Mouse (Mus musculus): ENCODE results near the gene Fam89b. TPM values are rescaled to one million over a fixed set of nuclear protein-coding genes. Genes with fewer than 3 reads are reported as not detected.

Fam89b gene
- polyA plus RNA-seq, 1 experiment from 2014 or later: 152 TPM

DNA sequence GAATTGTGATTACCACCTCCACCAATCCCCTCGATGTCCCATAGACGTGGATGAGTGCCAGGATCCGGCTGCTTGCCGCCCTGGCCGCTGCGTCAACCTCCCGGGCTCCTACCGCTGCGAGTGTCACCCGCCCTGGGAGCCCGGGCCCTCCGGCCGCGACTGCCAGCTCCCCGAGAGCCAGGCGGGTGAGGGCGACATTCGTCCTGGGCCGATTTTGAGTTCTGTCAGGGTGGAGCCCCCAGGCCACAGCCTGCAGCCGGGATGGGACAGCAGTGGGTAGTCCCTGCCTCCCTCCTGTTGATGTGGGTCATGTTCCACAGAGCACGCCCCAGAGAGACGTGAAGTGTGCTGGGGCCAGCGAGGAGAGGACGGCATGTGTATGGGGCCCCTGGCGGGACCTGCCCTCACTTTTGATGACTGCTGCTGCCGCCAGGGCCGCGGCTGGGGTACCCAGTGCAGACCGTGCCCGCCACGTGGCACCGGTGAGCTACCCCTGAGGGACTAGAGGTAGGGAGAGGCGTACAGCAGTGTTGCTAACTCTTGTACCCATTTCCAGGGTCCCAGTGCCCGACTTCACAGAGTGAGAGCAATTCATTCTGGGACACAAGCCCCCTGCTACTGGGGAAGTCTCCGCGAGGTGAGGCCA lies 27.7 kb upstream of the Fam89b start:
- ATAC-seq (ENCODE audit: insufficient number of reproducible peaks, low FRiP score, low TSS enrichment, low read depth): no peak
- no peaks in the 10 kb centered on the region for H3K9me3 ChIP-seq (ENCODE audit: control insufficient read depth, low read length)
- H3K27me3 ChIP-seq (ENCODE audit: control insufficient read depth, insufficient read depth, low read length): peaks cover 32% of the 10 kb centered on the region
- H3K9ac ChIP-seq (ENCODE audit: low read length): peak overlapping the region; percentile 55; the same call in 1 of the 2 replicates
- no peak overlapping the region for H3K27ac ChIP-seq (replicated peaks; ENCODE audit: low read depth, low read length)
- peaks cover 23% of the 10 kb centered on the region for H3K36me3 ChIP-seq (ENCODE audit: control insufficient read depth, insufficient read depth, low read length)
- peak overlapping the region; percentile 17 for H3K4me3 ChIP-seq (ENCODE audit: low read depth, low read length)
- peaks cover 11% of the 10 kb centered on the region for H3K4me1 ChIP-seq (ENCODE audit: control insufficient read depth, insufficient read depth, low read length)
- peak overlapping the region; percentile 48 for H3K4me2 ChIP-seq (ENCODE audit: low read depth, severe bottlenecking)
- peak; percentile 36 for DNase-seq (ENCODE audit: low spot score)
- 10% methylated on average over 36 of the region's 36 CpGs for WGBS

- H3K27me3 ChIP-seq (ENCODE audit: control insufficient read depth, insufficient read depth, low read length): peaks cover 36% of the 10 kb centered on the region
- ATAC-seq (ENCODE audit: insufficient number of reproducible peaks, low FRiP score, low TSS enrichment, low read depth) (no peak), DNase-seq (ENCODE audit: low spot score) (peak; percentile 32)
- H3K4me3 ChIP-seq (ENCODE audit: low read depth, low read length): peak overlapping the region; percentile 17
- H3K27ac ChIP-seq (replicated peaks; ENCODE audit: low read depth, low read length): no peak overlapping the region
- peaks cover 14% of the 10 kb centered on the region for H3K4me1 ChIP-seq (ENCODE audit: control insufficient read depth, insufficient read depth, low read length)
- no peaks in the 10 kb centered on the region for H3K9me3 ChIP-seq (ENCODE audit: control insufficient read depth, low read length)
- H3K36me3 ChIP-seq (ENCODE audit: control insufficient read depth, insufficient read depth, low read length): peaks cover 23% of the 10 kb centered on the region
- peak overlapping the region; percentile 28; the same call in 1 of the 2 replicates for H3K9ac ChIP-seq (ENCODE audit: low read length)
- WGBS: 6% methylated on average over 27 of the region's 29 CpGs
- peak overlapping the region; percentile 48 for H3K4me2 ChIP-seq (ENCODE audit: low read depth, severe bottlenecking)
Measured at GRCm38 (mm10) chr19:5756321-5756985, 27.0 kb upstream of the Fam89b start.

DNA sequence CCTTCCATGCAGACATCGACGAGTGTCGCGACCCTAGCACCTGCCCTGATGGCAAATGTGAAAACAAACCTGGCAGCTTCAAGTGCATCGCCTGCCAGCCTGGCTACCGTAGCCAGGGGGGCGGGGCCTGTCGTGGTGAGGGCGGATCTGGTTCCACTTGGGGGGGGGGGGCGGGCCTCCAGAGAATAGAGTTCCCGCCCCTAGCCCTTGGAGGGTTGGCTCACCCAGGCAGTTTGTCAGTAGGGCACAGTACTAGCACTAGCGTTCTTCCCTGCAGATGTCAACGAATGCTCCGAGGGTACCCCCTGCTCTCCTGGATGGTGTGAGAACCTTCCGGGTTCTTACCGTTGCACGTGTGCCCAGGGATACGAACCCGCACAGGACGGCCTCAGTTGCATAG lies 22.3 kb upstream of the Fam89b start:
- H3K4me1 ChIP-seq (ENCODE audit: control insufficient read depth, insufficient read depth, low read length): peaks cover 16% of the 10 kb centered on the region
- no peaks in the 10 kb centered on the region for H3K36me3 ChIP-seq (ENCODE audit: control insufficient read depth, insufficient read depth, low read length)
- peaks cover 29% of the 10 kb centered on the region for H3K27me3 ChIP-seq (ENCODE audit: control insufficient read depth, insufficient read depth, low read length)
- H3K27ac ChIP-seq (replicated peaks; ENCODE audit: low read depth, low read length): no peak overlapping the region
- H3K9ac ChIP-seq (ENCODE audit: low read length): no peak overlapping the region
- WGBS: 6% methylated on average over 20 of the region's 20 CpGs
- H3K9me3 ChIP-seq (ENCODE audit: control insufficient read depth, low read length): no peaks in the 10 kb centered on the region
- peak overlapping the region; percentile 26; the same call in 1 of the 2 replicates for H3K4me2 ChIP-seq (ENCODE audit: low read depth, severe bottlenecking)
- peak; percentile 50 for DNase-seq (ENCODE audit: low spot score)
- no peak for ATAC-seq (ENCODE audit: insufficient number of reproducible peaks, low FRiP score, low TSS enrichment, low read depth)
- H3K4me3 ChIP-seq (ENCODE audit: low read depth, low read length): no peak overlapping the region

DNA sequence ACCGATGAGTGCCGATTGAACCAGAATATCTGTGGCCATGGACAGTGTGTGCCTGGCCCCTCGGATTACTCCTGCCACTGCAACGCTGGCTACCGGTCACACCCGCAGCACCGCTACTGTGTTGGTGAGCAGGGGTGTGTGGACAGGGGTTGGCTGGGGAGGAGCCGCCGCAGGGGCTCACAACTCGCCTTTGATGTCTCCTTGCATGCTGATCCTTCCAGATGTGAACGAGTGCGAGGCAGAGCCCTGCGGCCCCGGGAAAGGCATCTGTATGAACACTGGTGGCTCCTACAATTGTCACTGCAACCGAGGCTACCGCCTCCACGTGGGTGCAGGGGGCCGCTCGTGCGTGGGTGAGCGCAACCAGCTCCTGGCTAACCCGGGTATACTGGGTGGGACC lies 21.5 kb upstream of the Fam89b start:
- Histone ChIP-seq H3K4me1 (ENCODE audit: control insufficient read depth, insufficient read depth, low read length) (peaks cover 15% of the 10 kb centered on the region), H3K9me3 (ENCODE audit: control insufficient read depth, low read length) (no peaks in the 10 kb centered on the region), H3K27ac (replicated peaks; ENCODE audit: low read depth, low read length) (no peak overlapping the region), H3K4me3 (ENCODE audit: low read depth, low read length) (no peak overlapping the region; the same call in 1 of the 2 replicates), H3K9ac (ENCODE audit: low read length) (no peak overlapping the region), H3K36me3 (ENCODE audit: control insufficient read depth, insufficient read depth, low read length) (no peaks in the 10 kb centered on the region), H3K27me3 (ENCODE audit: control insufficient read depth, insufficient read depth, low read length) (peaks cover 26% of the 10 kb centered on the region), H3K4me2 (ENCODE audit: low read depth, severe bottlenecking) (peak overlapping the region; percentile 26; the same call in 1 of the 2 replicates)
- no peak for ATAC-seq (ENCODE audit: insufficient number of reproducible peaks, low FRiP score, low TSS enrichment, low read depth)
- peak; percentile 56 for DNase-seq (ENCODE audit: low spot score)
- 5% methylated on average over 22 of the region's 22 CpGs for WGBS

DNA sequence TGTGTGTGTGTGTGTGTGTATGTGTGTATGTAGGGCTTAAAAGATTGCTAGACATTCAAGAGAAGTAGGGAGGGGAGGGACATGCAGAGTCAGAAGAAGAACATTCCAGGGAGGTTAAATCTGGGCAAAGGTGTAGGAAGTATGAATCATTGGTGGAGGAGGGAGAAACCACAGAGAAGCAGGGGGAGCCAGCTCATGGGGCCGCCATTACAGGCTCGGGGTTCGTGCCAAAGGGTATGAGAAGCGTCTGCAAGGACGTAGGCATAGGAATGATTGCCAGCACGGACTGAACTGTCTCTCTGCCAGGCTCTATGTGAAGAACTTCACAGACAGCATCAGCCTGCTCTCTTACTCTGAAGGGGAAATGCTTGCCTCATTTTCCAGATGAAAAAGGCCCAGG lies 20.0 kb upstream of the Fam89b start:
- Histone ChIP-seq H3K36me3 (ENCODE audit: control insufficient read depth, insufficient read depth, low read length) (peaks cover 2% of the 10 kb centered on the region; the same call in 1 of the 2 replicates), H3K27me3 (ENCODE audit: control insufficient read depth, insufficient read depth, low read length) (peaks cover 34% of the 10 kb centered on the region), H3K9ac (ENCODE audit: low read length) (no peak overlapping the region), H3K4me2 (ENCODE audit: low read depth, severe bottlenecking) (no peak overlapping the region), H3K4me1 (ENCODE audit: control insufficient read depth, insufficient read depth, low read length) (peaks cover 23% of the 10 kb centered on the region), H3K27ac (replicated peaks; ENCODE audit: low read depth, low read length) (no peak overlapping the region), H3K4me3 (ENCODE audit: low read depth, low read length) (no peak overlapping the region), H3K9me3 (ENCODE audit: control insufficient read depth, low read length) (no peaks in the 10 kb centered on the region)
- 86% methylated on average over 6 of the region's 6 CpGs for WGBS
- DNase-seq (ENCODE audit: low spot score) (no peak), ATAC-seq (ENCODE audit: insufficient number of reproducible peaks, low FRiP score, low TSS enrichment, low read depth) (no peak)

- Histone ChIP-seq H3K4me3 (ENCODE audit: low read depth, low read length) (no peak overlapping the region), H3K27ac (replicated peaks; ENCODE audit: low read depth, low read length) (no peak overlapping the region)
Measured at GRCm38 (mm10) chr19:5746907-5747363, 17.5 kb upstream of the Fam89b start.

GRCm38 (mm10) chr19:5745756-5746710 lies 16.6 kb upstream of the Fam89b start:
- Histone ChIP-seq H3K4me1 (ENCODE audit: control insufficient read depth, insufficient read depth, low read length) (peaks cover 28% of the 10 kb centered on the region), H3K27ac (replicated peaks; ENCODE audit: low read depth, low read length) (no peak overlapping the region), H3K9me3 (ENCODE audit: control insufficient read depth, low read length) (no peaks in the 10 kb centered on the region), H3K4me2 (ENCODE audit: low read depth, severe bottlenecking) (peak overlapping the region; percentile 61), H3K9ac (ENCODE audit: low read length) (peak overlapping the region; percentile 53; the same call in 1 of the 2 replicates), H3K27me3 (ENCODE audit: control insufficient read depth, insufficient read depth, low read length) (peaks cover 29% of the 10 kb centered on the region), H3K36me3 (ENCODE audit: control insufficient read depth, insufficient read depth, low read length) (peaks cover 2% of the 10 kb centered on the region; the same call in 1 of the 2 replicates), H3K4me3 (ENCODE audit: low read depth, low read length) (peak overlapping the region; percentile 26)
- WGBS: 5% methylated on average over 36 of the region's 36 CpGs
- ATAC-seq (ENCODE audit: insufficient number of reproducible peaks, low FRiP score, low TSS enrichment, low read depth) (no peak), DNase-seq (ENCODE audit: low spot score) (peak; percentile 42)

More at GRCm38 (mm10) chr19:5746907-5747363, 17.5 kb upstream of the Fam89b start:
- H3K9me3 ChIP-seq (ENCODE audit: control insufficient read depth, low read length): no peaks in the 10 kb centered on the region
- DNase-seq (ENCODE audit: low spot score) (no peak), ATAC-seq (ENCODE audit: insufficient number of reproducible peaks, low FRiP score, low TSS enrichment, low read depth) (no peak)
- H3K4me2 ChIP-seq (ENCODE audit: low read depth, severe bottlenecking): no peak overlapping the region
- no peak overlapping the region for H3K9ac ChIP-seq (ENCODE audit: low read length)
- peaks cover 2% of the 10 kb centered on the region; the same call in 1 of the 2 replicates for H3K36me3 ChIP-seq (ENCODE audit: control insufficient read depth, insufficient read depth, low read length)
- peaks cover 29% of the 10 kb centered on the region for H3K4me1 ChIP-seq (ENCODE audit: control insufficient read depth, insufficient read depth, low read length)
- WGBS: 40% methylated on average over 12 of the region's 12 CpGs
- peaks cover 35% of the 10 kb centered on the region for H3K27me3 ChIP-seq (ENCODE audit: control insufficient read depth, insufficient read depth, low read length)

DNA sequence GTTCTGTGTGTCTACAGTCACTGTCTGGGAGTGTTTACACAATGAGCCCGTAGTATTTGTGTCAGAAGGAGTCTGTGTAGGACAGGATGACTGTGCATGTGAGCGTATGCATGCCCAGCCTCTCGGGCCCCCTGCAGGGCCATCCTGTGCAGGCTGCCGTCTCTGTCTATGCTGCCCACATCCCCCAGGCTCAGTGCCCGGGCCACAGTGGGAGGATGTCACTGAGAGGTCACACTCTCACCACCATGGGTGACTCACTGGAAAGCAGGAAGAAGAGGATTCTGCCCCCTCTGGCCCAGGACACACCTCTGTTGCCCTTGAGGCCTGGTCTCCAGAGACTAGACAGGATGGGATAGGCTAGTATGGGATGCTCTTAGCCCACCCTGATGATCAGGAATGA lies 14.1 kb upstream of the Fam89b start:
- ATAC-seq (ENCODE audit: insufficient number of reproducible peaks, low FRiP score, low TSS enrichment, low read depth) (no peak), DNase-seq (ENCODE audit: low spot score) (no peak)
- Histone ChIP-seq H3K9ac (ENCODE audit: low read length) (no peak overlapping the region), H3K4me2 (ENCODE audit: low read depth, severe bottlenecking) (no peak overlapping the region), H3K27me3 (ENCODE audit: control insufficient read depth, insufficient read depth, low read length) (peaks cover 23% of the 10 kb centered on the region), H3K4me1 (ENCODE audit: control insufficient read depth, insufficient read depth, low read length) (peaks cover 32% of the 10 kb centered on the region), H3K9me3 (ENCODE audit: control insufficient read depth, low read length) (no peaks in the 10 kb centered on the region), H3K4me3 (ENCODE audit: low read depth, low read length) (no peak overlapping the region), H3K27ac (replicated peaks; ENCODE audit: low read depth, low read length) (no peak overlapping the region), H3K36me3 (ENCODE audit: control insufficient read depth, insufficient read depth, low read length) (peaks cover 2% of the 10 kb centered on the region; the same call in 1 of the 2 replicates)
- WGBS: 66% methylated on average over 5 of the region's 5 CpGs

Measured in limb, embryonic 11.5 days (tissue).